Mouse (Mus musculus) kidney, embryonic 16.5 days (tissue): ENCODE measurements around the gene Tsga10ip. TPM values are rescaled to one million over a fixed set of nuclear protein-coding genes. Genes with fewer than 3 reads are reported as not detected.

ENCODE experiments used
- ATAC-seq: fragments of 200-750 bp; cut with Nextera tagmentation; 2 replicates; pipeline ENCODE4 v1.8.0; 2017; ENCODE audit warnings: moderate TSS enrichment; ENCODE audit not compliant: low FRiP score, low TSS enrichment
- H3K27ac ChIP-seq: fragments of 300-500 bp; sonication (generic); 2 replicates; pipeline ENCODE4 v1.5.1; 2014; ENCODE audit warnings: low read length
- H3K27me3 ChIP-seq: fragments of 300-500 bp; sonication (generic); 2 replicates; pipeline ENCODE4 v1.6.1; 2014; ENCODE audit warnings: low read length, control low read depth, mixed read lengths; ENCODE audit not compliant: insufficient read depth
- H3K36me3 ChIP-seq: fragments of 300-500 bp; sonication (generic); 2 replicates; pipeline ENCODE4 v1.6.1; 2014; ENCODE audit warnings: low read length, control low read depth, mixed read lengths; ENCODE audit not compliant: insufficient read depth
- H3K4me1 ChIP-seq: fragments of 300-500 bp; sonication (generic); 2 replicates; pipeline ENCODE4 v1.6.1; 2014; ENCODE audit warnings: low read length, control low read depth, mixed read lengths; ENCODE audit not compliant: insufficient read depth
- H3K4me2 ChIP-seq: fragments of 300-500 bp; sonication (generic); replicated peaks from 2 replicates; pipeline ENCODE4 v1.6.1; 2014; ENCODE audit warnings: low read depth, low read length
- H3K4me3 ChIP-seq: fragments of 300-500 bp; sonication (generic); 2 replicates; pipeline ENCODE4 v1.5.1; 2014; ENCODE audit warnings: mild to moderate bottlenecking, low read length
- H3K9ac ChIP-seq: fragments of 300-500 bp; sonication (generic); replicated peaks from 2 replicates; pipeline ENCODE4 v1.6.1; 2014; ENCODE audit warnings: low read length
- H3K9me3 ChIP-seq: fragments of 300-500 bp; sonication (generic); 2 replicates; pipeline ENCODE4 v1.6.1; 2016; ENCODE audit warnings: low read length, control low read depth
- whole genome bisulfite sequencing: fragments of 180-500 bp; shearing (Covaris S2); extraction: QIAGEN DNeasy Blood & Tissue Kit; methylation state at CpG from one replicate; pipeline ENCODE4 v1.1.7; 2014; 5-methylcytosine and 5-hydroxymethylcytosine counted together
- polyA plus RNA-seq: library from polyadenylated mRNA; unstranded; fragments of >200 nt; fragmentation: Nextera tagmentation; extraction: Ambion mirVana; gene quantifications from 2 replicates; pipeline ENCODE4 v1.2.1, GENCODE M21; 2015

Gene Tsga10ip
- polyA plus RNA-seq, 1 experiment from 2014 or later = 0.41 TPM

DNA sequence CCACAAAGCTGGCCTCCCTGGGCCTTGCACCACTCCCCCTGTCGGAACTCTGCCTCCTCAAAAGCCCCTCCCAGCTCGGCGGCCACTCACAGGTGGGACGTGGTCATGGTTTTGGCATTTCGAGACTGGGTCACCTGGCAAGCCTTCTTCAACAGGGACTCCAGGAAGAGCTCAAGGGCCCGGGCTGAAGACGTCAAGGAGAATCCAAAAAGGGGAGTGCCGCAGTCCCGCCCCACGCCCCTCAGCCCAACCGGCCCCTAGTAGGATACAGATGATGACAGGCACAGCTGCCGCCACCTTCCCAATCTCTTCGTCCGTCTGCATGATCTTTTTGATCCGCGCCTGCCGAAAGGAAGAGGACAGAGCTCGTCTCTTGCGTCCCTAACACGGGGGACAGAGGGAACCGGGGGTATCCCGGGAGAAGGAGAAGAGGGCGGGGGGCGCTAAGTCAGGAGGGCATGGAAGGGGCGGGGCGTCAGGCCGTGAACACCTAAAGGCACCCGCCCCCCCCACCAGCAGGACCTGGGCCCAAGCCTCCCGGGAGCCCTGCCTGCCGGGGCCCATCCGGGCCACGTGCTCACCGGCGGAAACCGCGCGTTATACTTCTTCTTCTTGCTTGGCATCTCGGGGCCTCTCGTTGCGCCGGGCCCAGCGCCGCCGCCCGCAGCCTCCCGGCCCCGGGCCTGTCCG, 21.9 kb upstream of the Tsga10ip start:
- Histone ChIP-seq H3K4me1 (peaks cover 29% of the 10 kb centered on the region), H3K9ac (peak overlapping the region; percentile 87), H3K27ac (peak overlapping the region; percentile 93), H3K27me3 (no peaks in the 10 kb centered on the region), H3K36me3 (peaks cover 41% of the 10 kb centered on the region), H3K4me3 (peak overlapping the region; percentile 62), H3K4me2 (peak overlapping the region; percentile 88), H3K9me3 (no peaks in the 10 kb centered on the region)
- under 1% methylated on average over 39 of the region's 48 CpGs for WGBS
- ATAC-seq = peak; percentile 62

- ATAC-seq = no peak
- H3K36me3 ChIP-seq = peaks cover 41% of the 10 kb centered on the region
- peak overlapping the region; percentile 62 for H3K4me3 ChIP-seq
- H3K4me2 ChIP-seq = peak overlapping the region; percentile 88
- WGBS = 53% methylated on average over 12 of the region's 12 CpGs
- H3K4me1 ChIP-seq = peaks cover 29% of the 10 kb centered on the region
- H3K27me3 ChIP-seq = no peaks in the 10 kb centered on the region
- H3K9me3 ChIP-seq = no peaks in the 10 kb centered on the region
- peak overlapping the region; percentile 87 for H3K9ac ChIP-seq
- H3K27ac ChIP-seq = peak overlapping the region; percentile 93
These were observed 21.2 kb upstream of the Tsga10ip start for GRCm38 (mm10) chr19:5423561-5423960.

DNA sequence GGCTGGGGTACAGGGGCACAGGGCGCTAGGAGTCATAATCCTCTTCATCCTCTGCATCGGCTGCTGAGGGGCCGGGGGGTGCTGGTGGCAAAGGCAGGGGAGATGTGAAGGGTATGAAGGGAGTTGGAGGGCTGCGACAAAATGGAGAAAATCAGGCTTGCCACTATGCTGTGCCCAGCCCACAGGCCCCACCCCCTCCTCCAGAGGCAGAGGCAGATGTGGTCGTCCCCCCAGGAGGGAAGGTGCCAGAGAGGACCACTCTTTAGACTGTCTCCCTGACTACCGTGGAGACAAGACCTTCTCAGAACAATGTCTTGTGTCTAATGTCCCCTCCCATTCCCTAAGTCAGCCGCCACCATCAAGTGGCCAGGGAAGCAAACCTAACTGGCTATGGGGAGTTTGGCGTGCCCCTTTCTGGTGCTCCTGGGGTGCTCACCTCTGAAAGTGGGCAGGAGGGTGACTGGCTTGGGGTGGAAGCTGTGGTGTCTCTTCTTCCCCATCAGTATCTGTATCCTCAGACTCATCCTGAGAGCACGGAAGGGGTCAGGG, 20.6 kb upstream of the Tsga10ip start:
- Histone ChIP-seq H3K4me2 (peak overlapping the region; percentile 88; the same call in 1 of the 2 replicates), H3K27ac (no peak overlapping the region), H3K4me3 (no peak overlapping the region; the same call in 1 of the 2 replicates), H3K4me1 (peaks cover 29% of the 10 kb centered on the region), H3K27me3 (no peaks in the 10 kb centered on the region), H3K36me3 (peaks cover 41% of the 10 kb centered on the region), H3K9me3 (no peaks in the 10 kb centered on the region), H3K9ac (peak overlapping the region; percentile 87; the same call in 1 of the 2 replicates)
- 82% methylated on average over 9 of the region's 9 CpGs for WGBS
- ATAC-seq = no peak

DNA sequence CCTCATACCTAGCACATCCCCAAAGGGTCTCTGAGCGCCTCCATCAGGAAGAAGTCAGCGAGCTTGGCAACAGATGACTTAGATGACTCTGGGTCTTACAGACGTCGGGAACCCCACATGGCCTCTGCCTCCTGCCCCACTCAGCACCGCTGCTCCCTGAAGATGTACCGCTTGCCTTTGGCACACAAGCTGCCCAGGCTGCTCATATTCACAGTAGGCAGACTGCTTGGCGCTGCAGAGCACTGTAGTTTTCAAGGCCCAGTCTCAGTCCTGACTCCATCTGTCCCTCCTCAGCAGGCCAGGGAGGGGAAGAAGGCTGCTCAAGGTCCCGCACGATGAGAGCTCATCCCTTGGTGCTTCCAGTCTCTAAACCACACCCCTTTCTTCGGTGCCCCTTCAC, 19.9 kb upstream of the Tsga10ip start:
- Histone ChIP-seq H3K4me2 (no peak overlapping the region), H3K27me3 (no peaks in the 10 kb centered on the region), H3K4me3 (no peak overlapping the region), H3K9ac (0 out of 2 replicates have a peak overlapping the region, but pooled peaks have one; percentile 11), H3K36me3 (peaks cover 41% of the 10 kb centered on the region), H3K9me3 (no peaks in the 10 kb centered on the region), H3K4me1 (peaks cover 29% of the 10 kb centered on the region), H3K27ac (no peak overlapping the region)
- 89% methylated on average over 10 of the region's 10 CpGs for WGBS
- ATAC-seq = no peak

DNA sequence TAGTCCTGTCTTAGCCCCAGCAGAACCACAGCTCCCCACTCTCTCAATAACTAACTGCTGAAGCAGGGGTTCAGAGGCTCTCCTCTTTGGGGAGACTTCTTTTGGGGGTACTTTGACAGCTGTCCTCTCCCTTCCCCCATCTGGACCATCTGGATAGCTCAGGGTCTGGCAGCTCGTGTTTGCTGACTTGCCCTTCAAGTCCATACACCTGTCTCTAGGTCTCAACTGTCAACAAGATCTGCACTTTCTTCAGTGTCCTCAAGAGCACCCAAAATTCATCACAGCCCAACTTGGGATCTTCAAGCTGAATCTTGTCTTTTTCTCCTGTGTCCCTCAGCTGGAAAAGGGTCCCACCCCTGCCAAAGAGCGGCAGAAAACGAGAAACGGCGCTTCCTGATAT, 19.5 kb upstream of the Tsga10ip start:
- Histone ChIP-seq H3K4me2 (no peak overlapping the region), H3K4me1 (peaks cover 26% of the 10 kb centered on the region), H3K27ac (no peak overlapping the region), H3K4me3 (no peak overlapping the region), H3K9ac (no peak overlapping the region), H3K9me3 (no peaks in the 10 kb centered on the region), H3K27me3 (no peaks in the 10 kb centered on the region), H3K36me3 (peaks cover 36% of the 10 kb centered on the region)
- no peak for ATAC-seq
- 89% methylated on average over 5 of the region's 5 CpGs for WGBS

- peaks cover 14% of the 10 kb centered on the region for H3K4me1 ChIP-seq
- H3K9ac ChIP-seq = no peak overlapping the region
- H3K9me3 ChIP-seq = no peaks in the 10 kb centered on the region
- no peak overlapping the region for H3K4me2 ChIP-seq
- no peak overlapping the region for H3K4me3 ChIP-seq
- no peak overlapping the region for H3K27ac ChIP-seq
- WGBS = 93% methylated on average over 6 of the region's 6 CpGs
- ATAC-seq = no peak
- H3K36me3 ChIP-seq = peaks cover 29% of the 10 kb centered on the region
- no peaks in the 10 kb centered on the region for H3K27me3 ChIP-seq
These were observed 18.3 kb upstream of the Tsga10ip start for GRCm38 (mm10) chr19:5420579-5420978.

DNA sequence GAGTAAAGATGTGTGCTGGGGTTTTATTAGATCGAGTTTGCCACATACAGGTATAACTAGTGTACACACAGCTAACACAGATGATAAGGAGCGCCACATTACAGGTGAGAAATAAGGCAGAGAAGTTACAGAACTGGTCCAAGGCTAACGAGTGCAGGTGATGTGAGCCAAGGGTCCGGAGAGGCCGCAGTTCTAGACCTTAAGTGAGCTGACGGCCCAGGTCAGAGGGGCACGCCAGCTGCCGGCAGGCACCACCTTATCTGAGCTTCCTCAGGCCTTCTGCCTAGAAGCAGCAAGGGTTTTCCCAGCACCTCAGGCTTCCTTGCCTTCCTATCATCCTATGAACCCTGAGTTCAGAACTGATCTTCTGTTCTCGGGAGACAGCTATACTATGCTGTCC, 17.3 kb upstream of the Tsga10ip start:
- H3K4me2 ChIP-seq = no peak overlapping the region
- no peak for ATAC-seq
- H3K9me3 ChIP-seq = no peaks in the 10 kb centered on the region
- no peak overlapping the region for H3K9ac ChIP-seq
- no peak overlapping the region for H3K27ac ChIP-seq
- H3K27me3 ChIP-seq = no peaks in the 10 kb centered on the region
- H3K36me3 ChIP-seq = peaks cover 29% of the 10 kb centered on the region
- 90% methylated on average over 9 of the region's 9 CpGs for whole genome bisulfite sequencing
- peaks cover 14% of the 10 kb centered on the region for H3K4me1 ChIP-seq
- H3K4me3 ChIP-seq = no peak overlapping the region

- no peak overlapping the region for H3K4me2 ChIP-seq
- no peak overlapping the region for H3K9ac ChIP-seq
- 93% methylated on average over 7 of the region's 8 CpGs for WGBS
- H3K4me1 ChIP-seq = peaks cover 14% of the 10 kb centered on the region
- no peaks in the 10 kb centered on the region for H3K27me3 ChIP-seq
- no peak overlapping the region for H3K4me3 ChIP-seq
- H3K36me3 ChIP-seq = peaks cover 29% of the 10 kb centered on the region
- no peak for ATAC-seq
- no peak overlapping the region for H3K27ac ChIP-seq
- no peaks in the 10 kb centered on the region for H3K9me3 ChIP-seq
These were observed 16.6 kb upstream of the Tsga10ip start for GRCm38 (mm10) chr19:5418750-5419466.

DNA sequence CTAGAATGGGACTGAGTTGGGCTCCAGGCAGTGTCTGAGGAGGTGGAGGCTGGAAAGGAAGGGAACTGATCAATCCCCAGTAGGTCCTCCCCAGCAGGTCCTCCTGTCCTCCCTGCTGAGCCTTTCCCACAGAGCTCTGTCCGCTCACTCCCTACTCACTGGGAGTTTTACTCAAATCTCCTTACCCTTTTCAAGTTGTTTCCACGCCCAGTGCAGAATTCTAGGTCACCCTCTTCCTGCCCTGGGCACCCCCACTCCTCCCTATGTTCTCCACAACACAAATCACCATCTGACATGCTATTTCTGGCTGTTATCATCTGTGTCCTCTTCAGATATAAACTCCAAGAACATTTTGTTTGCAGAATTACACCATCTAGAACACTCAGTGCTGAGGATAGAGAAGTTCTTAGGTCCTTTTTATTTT, 12.2 kb upstream of the Tsga10ip start:
- H3K9ac ChIP-seq = no peak overlapping the region
- H3K27ac ChIP-seq = no peak overlapping the region
- no peak for ATAC-seq
- H3K4me3 ChIP-seq = no peak overlapping the region
- no peaks in the 10 kb centered on the region for H3K4me1 ChIP-seq
- 60% methylated on average over 2 of the region's 2 CpGs for WGBS
- no peaks in the 10 kb centered on the region for H3K9me3 ChIP-seq
- H3K27me3 ChIP-seq = no peaks in the 10 kb centered on the region
- 0 out of 2 replicates have a peak, but pooled peaks cover 2% of the 10 kb centered on the region for H3K36me3 ChIP-seq
- no peak overlapping the region for H3K4me2 ChIP-seq

GRCm38 (mm10) chr19:5413840-5414239, 11.5 kb upstream of the Tsga10ip start:
- WGBS = 74% methylated on average over 4 of the region's 4 CpGs
- H3K36me3 ChIP-seq = no peaks in the 10 kb centered on the region
- no peak for ATAC-seq
- no peak overlapping the region for H3K4me3 ChIP-seq
- no peak overlapping the region for H3K4me2 ChIP-seq
- H3K27me3 ChIP-seq = no peaks in the 10 kb centered on the region
- no peak overlapping the region for H3K27ac ChIP-seq
- no peaks in the 10 kb centered on the region for H3K4me1 ChIP-seq
- H3K9me3 ChIP-seq = no peaks in the 10 kb centered on the region
- no peak overlapping the region for H3K9ac ChIP-seq
